Mouse (Mus musculus) large intestine, adult 2 months (tissue): ENCODE measurements around the gene Man1c1. TPM values are rescaled to one million over a fixed set of nuclear protein-coding genes. Genes with fewer than 3 reads are reported as not detected.

ENCODE experiments used
- DNase-seq: peaks from one replicate; pipeline ENCODE4 v3.0.0-alpha.2; 2012; ENCODE audit warnings: low read depth, low spot score
- WGBS: fragments of 180-500 bp; shearing (Covaris S2); methylation state at CpG from one replicate; pipeline ENCODE4 v1.1.7; 2018; 5-methylcytosine and 5-hydroxymethylcytosine counted together
- polyA plus RNA-seq: library from polyadenylated mRNA; depleted of rRNA; stranded (reverse); fragments of >200 nt; gene quantifications from 2 replicates; pipeline ENCODE4 v1.2.3, GENCODE M21; 2012

Gene Man1c1
- polyA plus RNA-seq, 1 experiment: 2.3 TPM

DNA sequence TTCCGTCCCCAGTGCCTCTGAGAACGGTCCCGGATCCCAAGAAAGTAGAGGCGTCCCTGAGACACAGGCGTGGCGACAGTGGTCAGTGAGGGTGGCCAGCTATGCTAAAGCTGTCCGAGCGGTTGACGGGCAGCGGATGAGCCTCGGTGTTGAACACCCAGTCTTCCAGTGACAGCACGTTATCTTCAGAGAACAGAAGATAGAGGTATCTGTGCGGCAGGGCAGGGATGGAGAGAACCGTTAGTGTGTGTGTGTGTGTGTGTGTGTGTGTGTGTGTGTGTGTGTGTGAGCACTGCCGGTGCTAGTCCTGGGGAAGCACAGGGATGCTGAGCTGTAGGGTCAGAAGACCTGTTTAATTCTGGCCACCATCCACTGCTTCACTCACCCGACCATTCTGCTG is 140.5 kb downstream of the Man1c1 start:
- DNase-seq: no peak

DNA sequence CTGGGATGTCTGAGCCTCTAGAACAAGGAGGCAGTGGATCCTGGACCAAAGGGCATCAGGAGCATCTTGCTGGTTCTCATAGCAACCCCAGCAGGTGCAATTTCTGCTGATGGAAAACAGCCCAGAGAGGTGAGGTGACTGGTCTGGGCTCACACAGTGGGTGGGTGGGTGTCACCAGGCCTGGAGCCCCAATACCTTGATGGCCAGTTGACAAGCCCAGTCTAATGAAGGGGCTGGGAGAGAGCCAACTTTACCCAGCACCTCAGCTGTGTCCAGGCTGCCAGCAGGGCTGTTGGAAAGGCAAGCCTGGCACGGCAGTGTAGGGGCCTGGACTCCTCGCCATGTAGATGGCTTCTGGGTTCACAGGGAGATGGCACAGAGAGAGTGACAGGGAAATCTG is 142.1 kb downstream of the Man1c1 start:
- 84% methylated on average over 2 of the region's 2 CpGs for WGBS
- no peak for DNase-seq

More for the DNA sequence above, 140.5 kb downstream of the Man1c1 start:
- 92% methylated on average over 16 of the region's 16 CpGs for WGBS

DNA sequence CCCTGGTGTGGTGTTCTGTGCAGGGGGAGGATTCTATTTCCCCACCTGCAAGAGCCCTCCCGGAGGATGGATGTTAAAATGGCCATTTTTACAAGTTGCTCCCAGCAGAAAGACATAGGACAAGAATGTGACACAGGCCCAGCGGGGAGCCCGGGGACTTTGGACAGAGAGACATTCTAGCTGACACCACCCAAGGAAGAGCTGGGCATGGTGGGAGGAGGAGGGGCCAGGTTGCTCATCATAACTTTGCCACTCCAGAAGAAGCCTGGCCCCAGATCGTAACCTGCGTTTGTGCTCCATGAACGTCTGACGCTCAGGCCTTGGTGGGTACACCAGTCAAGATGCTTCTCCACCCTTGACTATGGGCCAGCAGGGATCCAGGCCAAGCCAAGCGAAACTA is 143.4 kb downstream of the Man1c1 start:
- WGBS: 67% methylated on average over 8 of the region's 8 CpGs
- no peak for DNase-seq

DNA sequence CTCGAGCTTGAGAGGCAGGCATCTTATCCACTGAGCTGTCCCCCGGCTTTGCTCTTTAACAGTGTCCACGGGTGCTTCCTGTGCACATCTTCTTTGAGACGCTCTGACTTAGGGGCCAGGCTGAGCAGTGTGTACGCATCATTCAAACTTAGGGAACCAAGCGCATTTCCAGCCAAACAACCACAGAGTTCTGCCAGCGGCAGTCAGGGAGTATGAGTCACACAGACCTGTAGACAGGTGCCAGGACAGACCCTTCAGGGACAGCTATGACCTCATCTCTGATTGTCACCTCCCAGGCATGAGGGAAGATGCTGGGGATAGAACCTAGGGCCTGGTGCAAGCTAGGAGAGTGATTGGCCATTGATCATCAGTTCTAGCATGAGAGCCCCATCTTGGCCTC is 144.9 kb downstream of the Man1c1 start:
- WGBS: 75% methylated on average over 7 of the region's 7 CpGs
- no peak for DNase-seq

DNA sequence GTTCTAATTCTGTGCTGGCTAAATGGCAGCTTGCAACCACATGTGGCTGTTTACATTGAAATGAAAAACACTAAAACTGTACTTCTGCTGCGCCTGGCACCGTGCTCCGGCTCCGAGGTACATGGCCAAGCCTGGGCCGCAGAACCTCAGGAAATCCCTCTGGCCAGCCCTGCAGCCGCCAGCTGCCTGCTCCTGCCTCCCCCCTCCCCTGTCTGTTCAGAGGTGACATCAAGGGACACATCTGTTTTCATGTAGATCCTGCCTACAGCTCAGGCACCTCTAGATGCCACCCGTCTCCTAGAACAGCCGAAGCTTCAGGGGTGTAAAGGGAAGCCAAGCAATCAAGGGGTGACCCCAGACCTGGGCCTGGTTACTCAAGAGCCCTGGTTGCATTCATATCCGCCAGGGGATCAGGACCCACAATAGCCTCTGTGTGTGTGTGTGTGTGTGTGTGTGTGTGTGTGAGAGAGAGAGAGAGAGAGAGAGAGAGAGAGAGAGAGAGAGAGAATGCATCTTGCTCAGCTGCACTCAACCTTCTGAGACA is 145.4 kb downstream of the Man1c1 start:
- WGBS: 65% methylated on average over 9 of the region's 9 CpGs
- no peak for DNase-seq

DNA sequence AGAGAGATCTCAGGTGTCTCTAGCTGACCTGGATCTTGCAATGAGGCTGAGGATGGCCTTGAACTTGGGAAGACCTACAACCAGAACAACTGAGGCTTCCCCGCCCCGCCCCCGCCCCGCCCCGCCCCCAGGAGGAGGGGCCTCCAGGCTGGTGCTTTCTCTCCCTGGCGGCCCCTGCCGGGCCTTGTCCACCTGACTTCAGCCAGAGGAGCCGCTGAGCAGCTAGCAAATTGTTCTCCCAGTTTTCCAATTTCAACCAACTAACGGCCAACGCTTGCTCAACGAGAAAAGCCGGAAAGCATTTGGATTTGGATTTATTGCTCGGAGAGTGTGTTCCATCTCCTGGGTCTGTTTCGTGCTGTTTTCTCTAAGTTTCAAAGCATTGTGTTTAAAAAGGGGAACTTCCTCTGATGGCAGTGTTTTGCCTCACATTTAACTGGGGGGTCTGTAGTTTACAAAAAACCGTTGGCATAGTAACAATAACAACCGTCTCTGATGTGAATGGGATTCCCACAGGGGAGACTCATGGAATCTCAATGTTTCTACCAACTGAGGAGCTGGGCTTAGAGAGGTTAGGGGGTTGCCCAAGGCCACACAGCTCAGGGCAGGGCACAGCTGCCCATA is 146.4 kb downstream of the Man1c1 start:
- 23% methylated on average over 16 of the region's 16 CpGs for WGBS
- no peak for DNase-seq

DNA sequence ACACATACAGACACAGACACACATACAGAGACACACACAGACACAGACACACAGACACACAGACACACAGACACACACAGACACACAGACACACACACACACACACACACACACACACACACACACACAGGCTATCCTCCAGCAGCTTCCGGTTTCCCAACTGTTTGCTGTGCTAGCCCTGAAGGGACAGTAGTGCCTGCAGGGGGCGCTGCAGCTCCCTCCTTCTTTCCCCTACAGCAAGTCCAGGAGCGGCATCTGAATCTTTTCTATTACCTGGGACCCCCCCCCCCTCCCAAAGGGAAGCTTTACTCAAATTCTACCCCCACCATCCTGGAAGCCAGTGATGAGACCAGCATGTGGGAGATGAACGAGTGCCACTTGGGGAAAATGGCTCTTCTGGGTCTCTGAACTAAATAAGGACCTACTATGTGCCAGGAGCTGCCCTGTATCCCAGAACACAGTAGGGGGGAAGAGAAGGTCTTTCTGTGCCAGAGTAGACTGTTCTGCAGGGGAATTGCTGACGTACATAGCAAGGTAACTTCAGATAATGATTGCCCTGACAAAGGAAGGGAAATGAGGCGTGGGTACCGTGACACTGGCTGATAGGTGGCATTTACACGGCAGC is 148.0 kb downstream of the Man1c1 start:
- no peak for DNase-seq
- WGBS: 69% methylated on average over 8 of the region's 8 CpGs

DNA sequence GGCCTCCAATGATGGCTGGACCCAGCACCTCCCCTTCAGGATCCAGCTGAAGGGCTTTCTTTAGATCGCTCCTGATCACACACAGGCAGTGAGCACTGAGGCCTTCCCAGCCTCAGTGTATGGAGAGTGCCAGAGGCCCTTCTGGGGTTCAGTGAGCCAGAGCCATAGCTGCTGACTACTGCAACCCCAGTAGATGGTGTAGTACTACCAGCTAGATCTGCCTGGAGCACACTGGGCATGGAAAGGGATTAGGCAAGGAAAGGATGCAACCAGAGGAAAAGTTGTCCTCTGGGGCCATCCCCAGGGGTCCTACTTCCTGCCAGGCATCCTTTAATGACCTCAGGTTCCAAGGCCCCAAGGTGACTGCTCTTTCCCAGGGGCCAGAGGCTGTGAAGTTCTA is 150.5 kb downstream of the Man1c1 start:
- 93% methylated on average over 1 of the region's 1 CpGs for WGBS
- no peak for DNase-seq

DNA sequence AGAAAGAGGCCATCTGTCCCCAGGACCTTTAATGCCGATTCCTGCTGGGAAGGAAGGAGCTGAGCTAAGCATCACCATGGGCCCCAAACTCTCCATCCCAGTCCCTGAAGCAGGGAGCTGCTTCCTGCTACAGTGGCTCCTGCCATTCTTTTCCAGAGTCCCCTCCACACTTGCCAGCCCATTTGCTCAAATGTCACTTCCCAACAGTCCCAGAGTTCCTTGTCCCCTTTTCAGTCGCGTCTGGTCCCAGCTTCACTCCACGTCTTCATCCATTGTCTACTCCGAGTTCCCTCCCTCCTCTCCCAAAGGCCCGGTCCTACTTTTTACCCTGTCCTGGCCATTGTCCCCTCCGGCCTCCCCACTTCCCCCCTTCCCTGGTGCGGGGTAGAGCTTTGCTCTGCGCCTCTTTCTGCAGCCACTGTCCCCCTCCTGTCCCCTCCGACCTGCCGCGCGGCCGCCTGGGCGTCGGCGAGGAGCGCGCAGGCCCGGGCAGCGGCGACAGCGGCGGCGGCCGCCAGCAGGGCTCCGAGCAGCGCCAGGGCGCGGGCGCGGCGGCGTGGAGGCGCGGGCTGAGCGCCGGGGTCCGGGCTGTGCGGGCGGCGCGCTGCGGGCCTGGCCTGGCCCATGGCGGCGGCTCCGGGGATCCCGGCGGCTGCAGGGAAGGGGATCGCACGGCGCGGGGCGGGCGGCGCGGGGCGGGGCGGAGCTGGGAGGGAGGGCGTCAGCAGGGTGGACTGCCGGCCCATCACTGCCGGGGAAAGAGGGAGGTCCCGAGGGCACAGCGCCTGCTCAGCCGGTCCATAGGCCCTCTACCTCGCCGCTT is 152.4 kb downstream of the Man1c1 start, which contains the start of gene Selenon:
Selenon (minus strand) TSS at position 673 of the 823 bp plus-strand sequence.
- DNase-seq: no peak
- 3% methylated on average over 60 of the region's 67 CpGs for WGBS

DNA sequence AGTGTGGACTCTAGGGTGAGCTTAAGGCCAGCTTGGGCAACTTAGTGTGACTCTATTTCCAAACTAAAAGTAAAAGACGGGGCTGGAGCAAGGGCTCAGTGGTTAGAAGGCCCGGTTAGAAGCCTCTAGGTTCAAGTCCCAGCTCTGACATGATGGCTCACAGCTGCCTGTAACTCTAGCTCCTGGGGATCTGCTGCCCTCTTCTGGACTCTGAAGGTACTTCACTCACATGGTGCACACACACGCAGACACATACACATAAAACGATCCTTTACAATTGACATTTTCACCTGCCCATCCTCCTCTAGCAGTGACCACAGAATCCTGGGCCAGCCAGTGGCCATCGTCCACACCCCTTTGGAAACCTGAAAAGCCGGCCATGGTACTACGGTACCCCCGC is 154.2 kb downstream of the Man1c1 start:
- 98% methylated on average over 8 of the region's 8 CpGs for WGBS
- DNase-seq: no peak

DNA sequence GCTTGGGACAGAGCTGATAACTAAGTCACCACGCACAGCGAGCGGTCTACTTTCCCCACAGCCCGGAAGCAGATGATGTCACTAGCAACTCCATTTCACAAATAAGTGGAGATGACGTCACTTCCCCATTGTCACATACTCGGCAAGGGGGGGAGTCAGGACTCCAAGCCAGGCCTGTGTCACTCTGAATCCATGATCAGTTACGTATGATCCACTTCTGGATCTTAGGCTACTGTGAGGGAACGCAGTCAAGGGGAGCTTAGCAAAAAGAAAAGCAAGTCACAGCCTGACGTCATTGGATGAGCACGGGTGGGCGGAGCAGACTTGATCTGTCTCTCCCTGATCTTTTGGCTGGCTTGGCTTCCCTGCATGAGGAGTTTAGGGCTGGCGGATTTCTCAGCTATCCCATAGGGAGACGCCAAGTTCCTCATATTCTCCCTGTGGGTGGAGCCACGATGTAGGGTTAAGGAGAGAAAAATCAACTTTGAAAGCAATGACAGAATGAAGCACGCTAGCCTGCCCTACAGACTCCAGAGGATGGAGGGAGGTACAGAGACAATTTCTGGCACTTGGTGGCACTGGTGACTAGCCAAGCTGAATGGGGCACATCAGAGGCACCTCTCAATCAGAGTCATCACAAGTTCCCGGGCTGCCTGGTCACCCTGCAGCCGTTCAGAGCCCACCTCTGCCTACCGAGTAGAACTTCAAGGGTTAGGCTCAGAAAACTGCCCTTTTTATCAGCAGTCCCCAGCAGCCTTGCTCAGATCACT is 155.7 kb downstream of the Man1c1 start:
- WGBS: 70% methylated on average over 18 of the region's 18 CpGs
- no peak for DNase-seq

DNA sequence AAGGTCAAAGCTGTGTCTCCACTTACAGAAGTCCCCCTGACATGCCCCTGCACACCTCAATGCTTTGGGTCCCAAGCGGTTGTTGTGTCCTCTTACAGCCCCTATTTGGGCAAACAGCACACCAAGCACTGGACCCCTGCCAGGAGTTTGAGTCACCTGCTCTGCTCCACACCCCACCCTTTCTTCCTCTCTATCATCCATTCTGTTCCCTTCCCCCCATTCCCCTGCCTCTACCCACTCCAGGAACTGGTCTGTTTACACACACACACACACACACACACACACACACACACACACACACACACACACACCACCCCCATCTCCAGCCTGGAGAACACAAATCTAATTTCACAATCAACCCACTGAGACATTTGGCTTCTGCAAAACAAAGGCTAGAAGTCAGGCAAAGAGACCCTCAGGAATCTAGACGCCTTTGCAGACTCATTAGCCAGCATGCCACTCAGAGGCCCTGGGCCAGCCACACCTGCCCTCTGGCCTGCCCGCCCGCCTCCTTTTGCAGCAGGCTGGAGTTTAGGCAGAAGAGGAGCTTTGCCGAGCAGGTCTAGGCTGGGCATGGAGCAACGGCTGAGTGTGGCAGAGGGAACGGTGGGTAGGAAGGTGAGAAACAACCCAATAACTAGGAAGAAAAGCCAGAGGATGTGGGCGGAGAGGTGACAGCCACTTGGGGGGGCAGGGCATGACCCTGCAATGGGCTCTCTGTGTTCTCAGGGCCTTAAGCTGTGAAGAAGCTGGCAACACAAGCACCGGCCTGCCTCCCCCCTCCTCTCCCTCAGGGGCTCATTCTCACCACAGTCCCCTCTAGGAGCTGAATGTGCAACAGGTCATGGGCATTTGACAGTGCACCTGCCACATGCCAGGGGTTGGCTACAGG is 157.0 kb downstream of the Man1c1 start:
- DNase-seq: no peak
- WGBS: 32% methylated on average over 9 of the region's 9 CpGs

DNA sequence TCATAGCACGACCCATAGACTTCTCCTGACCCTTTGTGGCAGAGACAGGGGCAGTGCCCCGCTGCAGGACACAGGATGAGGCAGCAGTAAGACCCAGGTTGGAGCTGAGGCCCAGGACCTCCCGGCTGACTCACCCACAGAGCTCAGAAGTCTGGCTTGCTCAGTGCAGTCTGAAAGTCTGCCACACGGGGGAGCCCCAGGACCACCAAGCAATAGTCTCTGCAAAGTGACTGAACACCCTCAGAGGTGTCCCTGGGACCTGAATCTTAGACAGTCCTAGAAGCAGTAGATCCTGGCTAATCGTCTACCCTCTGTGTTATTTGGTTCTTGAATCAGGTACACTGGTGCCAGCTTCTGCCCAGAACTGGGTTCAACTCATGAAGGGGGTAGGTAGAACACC is 160.8 kb downstream of the Man1c1 start:
- DNase-seq: peak; percentile 66
- 2% methylated on average over 5 of the region's 5 CpGs for WGBS

DNA sequence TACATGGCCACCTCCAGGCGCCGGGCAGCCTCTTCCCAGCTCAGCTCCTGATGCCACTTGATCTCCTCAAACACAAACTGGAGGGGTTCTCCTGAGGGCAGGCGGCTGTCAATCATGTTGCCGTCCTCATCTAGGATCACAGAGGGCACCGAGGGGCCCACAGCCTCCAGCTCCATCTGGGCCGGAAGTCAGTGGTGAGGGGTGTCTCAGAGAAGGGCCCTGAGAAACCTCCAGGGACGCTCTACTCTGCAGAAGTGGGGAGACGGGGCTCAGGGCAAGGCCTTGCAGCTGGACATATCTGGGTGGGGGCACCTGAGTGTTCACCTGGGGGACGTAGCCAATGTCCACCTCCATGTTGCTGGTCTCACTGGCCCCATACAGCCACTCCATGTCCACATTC is 161.4 kb downstream of the Man1c1 start:
- DNase-seq: no peak
- WGBS: 91% methylated on average over 9 of the region's 9 CpGs

DNA sequence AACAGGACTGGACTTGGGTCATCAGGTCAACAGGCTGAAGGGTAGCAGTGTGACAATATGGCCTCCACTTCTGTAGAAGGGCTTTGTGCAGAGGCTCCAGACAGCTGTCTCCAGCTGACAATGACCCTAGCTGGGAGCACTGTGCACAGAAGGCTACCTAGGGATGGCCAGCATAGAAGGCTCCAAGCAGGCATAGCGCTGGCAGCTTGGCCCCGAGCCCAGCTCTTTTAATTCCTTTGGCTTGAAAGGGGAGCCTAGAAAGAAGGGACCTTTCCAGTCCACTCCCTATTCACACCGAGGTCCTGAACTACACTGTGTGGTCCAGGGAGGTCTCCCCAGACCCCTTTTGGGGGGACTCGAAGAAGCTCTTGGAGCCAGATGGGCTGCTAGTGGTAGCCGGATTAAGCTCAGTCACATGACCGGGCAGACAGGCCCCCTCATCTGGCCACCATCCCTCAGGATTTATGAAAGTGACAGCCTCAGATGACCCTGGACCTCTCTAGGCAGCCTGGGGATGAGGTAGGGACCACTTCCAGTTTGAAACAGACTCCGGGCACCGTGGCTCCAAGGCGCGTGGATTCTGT is 165.0 kb downstream of the Man1c1 start:
- no peak for DNase-seq

DNA sequence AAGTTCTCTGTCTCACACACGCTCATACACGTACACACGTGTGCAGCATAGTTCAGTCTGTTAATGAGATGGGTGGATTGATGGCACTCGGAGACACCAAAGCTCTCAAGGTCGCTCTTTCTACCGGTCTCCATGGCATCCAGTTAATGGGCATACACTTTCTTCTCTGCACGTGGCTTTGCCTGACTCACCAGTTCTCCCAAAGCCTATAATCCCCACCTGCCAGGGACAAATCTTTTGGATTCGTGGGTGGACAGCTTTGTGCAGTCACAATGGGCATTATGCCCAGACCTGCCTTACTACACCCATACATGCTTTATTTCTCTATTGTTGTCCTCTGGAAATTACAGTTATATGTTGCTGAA is 168.3 kb downstream of the Man1c1 start:
- peak; percentile 25 for DNase-seq
- WGBS: under 1% methylated on average over 8 of the region's 8 CpGs

More for the DNA sequence above, 165.0 kb downstream of the Man1c1 start:
- 83% methylated on average over 10 of the region's 10 CpGs for WGBS

DNA sequence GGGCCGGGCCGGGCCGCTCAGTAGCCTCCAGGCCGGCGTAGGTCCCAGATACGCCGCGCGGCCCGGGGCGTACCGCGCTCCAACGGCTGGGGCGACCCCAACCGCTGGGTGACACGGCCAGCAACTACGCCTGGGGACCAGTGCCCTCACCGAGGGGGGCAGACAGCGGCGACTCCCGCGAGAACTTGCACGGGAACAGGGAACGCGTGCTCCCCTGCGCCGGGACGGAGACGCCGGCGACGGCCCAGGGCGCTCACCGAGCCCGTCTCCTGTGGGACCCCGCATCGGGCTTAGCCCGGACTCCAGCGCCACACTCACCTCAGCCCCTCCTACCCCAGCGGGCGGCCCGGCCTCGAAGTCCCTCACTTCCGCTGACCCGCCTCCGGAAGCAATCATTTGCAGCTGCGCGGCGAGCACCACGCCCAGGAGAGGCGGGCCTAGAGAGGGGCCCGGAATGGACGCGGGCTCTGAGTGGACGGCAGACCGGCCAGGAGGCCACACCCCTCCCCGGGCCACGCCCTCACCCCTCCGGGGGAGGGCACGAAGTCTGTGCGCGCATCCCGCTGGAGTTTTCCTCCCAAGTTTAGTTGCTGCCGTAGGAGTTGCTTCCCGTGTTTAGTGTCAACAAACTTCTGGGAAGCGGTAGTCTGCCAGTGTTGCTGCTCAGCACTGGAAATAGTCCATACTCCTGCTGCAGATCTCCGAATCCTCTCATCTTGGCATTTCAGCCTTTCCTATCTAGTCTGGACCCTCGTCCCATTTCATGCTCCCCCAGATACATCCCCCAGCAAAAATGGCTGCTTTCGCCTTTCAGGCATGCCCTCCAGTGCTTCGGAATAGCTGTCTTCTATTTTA is 168.9 kb downstream of the Man1c1 start, which contains the start of gene Mtfr1l:
Mtfr1l (minus strand) TSS at position 456 of the 855 bp plus-strand sequence.
- DNase-seq: peak; percentile 84
- WGBS: under 1% methylated on average over 62 of the region's 71 CpGs
